Mouse (Mus musculus): ENCODE measurements around the gene Zfp383. TPM values are rescaled to one million over a fixed set of nuclear protein-coding genes. Genes with fewer than 3 reads are reported as not detected.
A peak's percentile ranks its signal among the peaks of the same experiment; 100 is the strongest.
"Not testable (repeated sequence)": the region's sequence is repeated elsewhere in the genome, so short reads cannot be mapped to it uniquely, and the experiment has no call there.

The Zfp383 gene
- polyA plus RNA-seq (2012; rRNA removed): 0.36 and 0.63 TPM in 2 replicates

DNA sequence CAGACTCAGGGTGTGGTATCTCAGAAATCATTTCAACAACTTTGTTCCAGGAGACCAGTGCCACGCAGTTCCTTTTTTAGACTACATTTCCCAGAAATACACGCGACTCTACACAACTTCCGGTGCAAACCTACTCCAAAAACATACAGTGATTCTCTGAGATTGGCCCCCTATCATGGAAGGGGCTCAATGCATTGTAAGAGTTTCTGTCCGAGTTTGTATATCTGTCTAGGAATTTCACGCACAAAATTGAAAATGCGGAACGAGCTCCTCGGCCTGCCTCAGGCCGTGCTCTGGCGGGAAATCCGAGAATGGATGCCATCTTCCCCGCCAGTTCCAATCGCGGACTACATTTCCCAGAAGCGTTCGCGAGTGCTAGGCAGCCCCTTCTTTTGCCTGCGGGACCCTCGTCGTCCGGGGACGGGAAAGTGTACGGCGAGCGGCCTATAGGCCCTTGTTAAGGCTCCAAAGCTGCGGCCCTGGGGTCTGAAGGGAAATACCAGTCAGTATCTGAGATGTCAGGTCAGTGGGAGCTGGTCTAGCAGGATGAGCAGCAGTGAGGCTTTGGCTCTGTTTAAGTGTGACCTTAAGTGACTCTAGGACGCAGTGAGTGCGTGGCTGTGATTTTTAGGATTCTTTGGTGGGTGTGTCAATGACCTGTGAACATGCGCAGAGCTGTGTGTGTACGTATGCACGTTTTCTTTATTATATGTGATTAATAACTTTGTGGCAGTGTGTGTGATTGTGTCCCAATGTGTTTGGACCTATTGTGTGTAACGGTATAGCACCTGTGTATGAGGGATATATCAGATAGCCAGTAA lies at the start of gene Zfp383:
Gene Zfp383 (plus strand): TSS at position 94 of the 821 bp plus-strand sequence.
- TF ChIP-seq CTCF (IDR thresholded peaks at IDR 0.05; ENCODE audit: borderline replicate concordance, control insufficient read depth, extremely low read depth, insufficient read depth, low read length, poor library complexity) (no peak), POLR2A (IDR thresholded peaks at IDR 0.05; ENCODE audit: control insufficient read depth, extremely low read depth, insufficient read depth, low read length, poor library complexity) (no peak)
- Histone ChIP-seq H3K27me3 (ENCODE audit: control insufficient read depth, insufficient read depth, low read length) (no peaks in the 10 kb centered on the region), H3K27ac (ENCODE audit: control insufficient read depth, insufficient read depth, low read length) (peak within 1 kb of the TSS; percentile 51; the same call in 1 of the 2 replicates), H3K4me1 (replicated peaks; ENCODE audit: control insufficient read depth, insufficient read depth, low read length) (peaks cover 4% of the 10 kb centered on the region; the same call in 1 of the 2 replicates), H3K4me3 (ENCODE audit: control insufficient read depth, insufficient read depth, low read length) (peak within 1 kb of the TSS; percentile 51), H3K36me3 (ENCODE audit: control insufficient read depth, insufficient read depth, low read length) (no peaks in the 10 kb centered on the region)
- WGBS: 2% methylated on average over 33 of the region's 33 CpGs
- peak; percentile 82 for DNase-seq

DNA sequence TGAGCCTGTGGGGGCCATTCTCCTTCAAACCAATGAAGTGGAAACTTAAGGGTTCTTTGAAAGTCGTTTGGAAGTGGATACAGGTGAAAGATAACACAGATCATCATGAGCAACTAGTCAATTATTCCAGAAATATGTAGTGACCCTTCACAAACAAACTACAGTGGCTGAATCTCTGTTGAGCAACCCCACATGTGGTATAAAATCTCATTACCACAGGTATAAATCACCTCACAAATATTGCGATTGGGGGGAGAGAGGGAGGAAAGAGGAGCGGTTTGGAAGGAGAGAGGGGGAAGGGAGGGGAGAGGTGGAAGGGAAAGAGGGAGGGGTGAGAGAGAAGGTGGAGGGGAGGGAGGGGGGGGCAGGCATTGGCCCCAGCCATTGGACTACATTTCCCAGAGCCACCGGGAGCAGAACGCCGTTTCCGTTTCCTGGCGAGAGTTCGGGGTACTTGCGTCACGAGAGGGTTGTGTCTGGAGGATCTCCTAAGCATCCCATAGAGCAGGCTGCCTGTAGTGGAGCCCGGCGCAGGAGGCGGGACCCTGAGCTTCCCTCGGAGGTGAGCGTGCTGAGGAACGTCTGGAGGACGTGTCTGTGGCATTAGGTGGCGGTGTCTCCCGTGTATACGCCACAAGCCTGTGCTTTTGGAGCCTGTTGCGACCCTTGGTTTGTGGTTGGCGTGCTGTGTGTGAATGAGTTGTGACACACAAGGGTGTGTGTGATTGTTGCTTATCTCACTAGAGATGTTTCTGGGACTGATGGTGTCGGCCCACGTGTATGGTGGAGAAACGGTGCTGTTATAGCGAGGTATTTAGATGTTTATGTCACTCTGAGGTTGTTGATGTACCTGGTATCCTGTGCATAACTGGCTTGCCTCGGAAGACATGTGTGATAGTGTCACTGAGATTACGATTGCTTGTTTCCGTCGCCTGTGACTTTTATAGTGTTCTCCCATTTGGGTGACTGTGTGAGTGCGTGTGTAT lies 48.2 kb upstream of the Zfp383 start, which contains the start of gene Zfp420:
Gene Zfp420 (plus strand): TSS at position 448 of the 986 bp plus-strand sequence.
- peak within 1 kb of the TSS; percentile 25; the same call in 1 of the 2 replicates for H3K27ac ChIP-seq (ENCODE audit: control insufficient read depth, insufficient read depth, low read length)
- WGBS: 4% methylated on average over 32 of the region's 32 CpGs
- 0 out of 2 replicates have a peak, but pooled peaks have one; percentile 43 for TF ChIP-seq POLR2A (IDR thresholded peaks at IDR 0.05; ENCODE audit: control insufficient read depth, extremely low read depth, insufficient read depth, low read length, poor library complexity)
- TF ChIP-seq CTCF (IDR thresholded peaks at IDR 0.05; ENCODE audit: borderline replicate concordance, control insufficient read depth, extremely low read depth, insufficient read depth, low read length, poor library complexity): 0 out of 2 replicates have a peak, but pooled peaks have one; percentile 14

GRCm38 (mm10) chr7:29861660-29862059 lies 46.4 kb upstream of the Zfp383 start:
- Histone ChIP-seq H3K4me1 (replicated peaks; ENCODE audit: control insufficient read depth, insufficient read depth, low read length) (no peaks in the 10 kb centered on the region), H3K27me3 (ENCODE audit: control insufficient read depth, insufficient read depth, low read length) (no peaks in the 10 kb centered on the region), H3K27ac (ENCODE audit: control insufficient read depth, insufficient read depth, low read length) (no peak overlapping the region), H3K36me3 (ENCODE audit: control insufficient read depth, insufficient read depth, low read length) (no peaks in the 10 kb centered on the region), H3K4me3 (ENCODE audit: control insufficient read depth, insufficient read depth, low read length) (no peak overlapping the region)
- WGBS: 98% methylated on average over 7 of the region's 7 CpGs
- TF ChIP-seq POLR2A (IDR thresholded peaks at IDR 0.05; ENCODE audit: control insufficient read depth, extremely low read depth, insufficient read depth, low read length, poor library complexity) (no peak), CTCF (IDR thresholded peaks at IDR 0.05; ENCODE audit: borderline replicate concordance, control insufficient read depth, extremely low read depth, insufficient read depth, low read length, poor library complexity) (no peak)
- no peak for DNase-seq

More for the DNA sequence above, 48.2 kb upstream of the Zfp383 start, which contains the start of gene Zfp420:
- peak within 1 kb of the TSS; percentile 52 for H3K4me3 ChIP-seq (ENCODE audit: control insufficient read depth, insufficient read depth, low read length)
- DNase-seq: peak; percentile 84
- H3K4me1 ChIP-seq (replicated peaks; ENCODE audit: control insufficient read depth, insufficient read depth, low read length): no peaks in the 10 kb centered on the region
- H3K36me3 ChIP-seq (ENCODE audit: control insufficient read depth, insufficient read depth, low read length): no peaks in the 10 kb centered on the region
- no peaks in the 10 kb centered on the region for H3K27me3 ChIP-seq (ENCODE audit: control insufficient read depth, insufficient read depth, low read length)

GRCm38 (mm10) chr7:29874256-29874655 lies 33.8 kb upstream of the Zfp383 start:
- H3K4me3 ChIP-seq (ENCODE audit: control insufficient read depth, insufficient read depth, low read length): no peak overlapping the region
- WGBS: 97% methylated on average over 10 of the region's 10 CpGs
- H3K27ac ChIP-seq (ENCODE audit: control insufficient read depth, insufficient read depth, low read length): no peak overlapping the region
- TF ChIP-seq CTCF (IDR thresholded peaks at IDR 0.05; ENCODE audit: borderline replicate concordance, control insufficient read depth, extremely low read depth, insufficient read depth, low read length, poor library complexity) (no peak), POLR2A (IDR thresholded peaks at IDR 0.05; ENCODE audit: control insufficient read depth, extremely low read depth, insufficient read depth, low read length, poor library complexity) (no peak)
- no peaks in the 10 kb centered on the region for H3K4me1 ChIP-seq (replicated peaks; ENCODE audit: control insufficient read depth, insufficient read depth, low read length)
- 0 out of 2 replicates have a peak, but pooled peaks cover 8% of the 10 kb centered on the region for H3K36me3 ChIP-seq (ENCODE audit: control insufficient read depth, insufficient read depth, low read length)
- DNase-seq: no peak
- H3K27me3 ChIP-seq (ENCODE audit: control insufficient read depth, insufficient read depth, low read length): no peaks in the 10 kb centered on the region

DNA sequence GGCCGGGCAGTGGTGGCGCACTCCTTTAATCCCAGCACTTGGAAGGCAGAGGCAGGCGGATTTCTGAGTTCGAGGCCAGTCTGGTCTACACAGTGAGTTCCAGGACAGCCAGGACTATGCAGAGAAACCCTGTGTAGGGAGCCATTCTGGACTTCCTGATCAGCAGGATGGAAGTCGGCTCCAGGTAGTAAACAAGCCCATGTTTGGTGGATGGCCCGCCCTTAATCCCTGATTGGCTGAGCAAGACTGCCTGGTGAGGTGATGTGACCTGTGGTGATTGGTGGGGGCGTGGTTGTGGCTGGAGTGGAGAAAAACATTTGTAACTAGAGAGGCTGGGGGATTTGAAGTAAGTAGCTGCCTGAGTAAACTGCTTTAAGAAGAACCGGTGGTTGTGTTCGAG lies 30.5 kb upstream of the Zfp383 start:
- not testable (repeated sequence) for H3K27ac ChIP-seq (ENCODE audit: control insufficient read depth, insufficient read depth, low read length); DNase-seq; H3K36me3 ChIP-seq (ENCODE audit: control insufficient read depth, insufficient read depth, low read length); H3K4me3 ChIP-seq (ENCODE audit: control insufficient read depth, insufficient read depth, low read length); H3K27me3 ChIP-seq (ENCODE audit: control insufficient read depth, insufficient read depth, low read length); H3K4me1 ChIP-seq (replicated peaks; ENCODE audit: control insufficient read depth, insufficient read depth, low read length)
- WGBS: 96% methylated on average over 9 of the region's 9 CpGs

- 83% methylated on average over 7 of the region's 7 CpGs for WGBS
- TF ChIP-seq POLR2A (IDR thresholded peaks at IDR 0.05; ENCODE audit: control insufficient read depth, extremely low read depth, insufficient read depth, low read length, poor library complexity) (no peak), CTCF (IDR thresholded peaks at IDR 0.05; ENCODE audit: borderline replicate concordance, control insufficient read depth, extremely low read depth, insufficient read depth, low read length, poor library complexity) (no peak)
- 0 out of 2 replicates have a peak, but pooled peaks cover 2% of the 10 kb centered on the region for H3K36me3 ChIP-seq (ENCODE audit: control insufficient read depth, insufficient read depth, low read length)
- no peak overlapping the region for H3K4me3 ChIP-seq (ENCODE audit: control insufficient read depth, insufficient read depth, low read length)
- no peaks in the 10 kb centered on the region for H3K4me1 ChIP-seq (replicated peaks; ENCODE audit: control insufficient read depth, insufficient read depth, low read length)
- H3K27me3 ChIP-seq (ENCODE audit: control insufficient read depth, insufficient read depth, low read length): no peaks in the 10 kb centered on the region
- DNase-seq: no peak
- no peak overlapping the region for H3K27ac ChIP-seq (ENCODE audit: control insufficient read depth, insufficient read depth, low read length)
Measured at GRCm38 (mm10) chr7:29880056-29880455, 28.0 kb upstream of the Zfp383 start.
